Mouse (Mus musculus) testis, adult 2 months (tissue): ENCODE results near the gene Mrpl49.

Experiments used
- CTCF ChIP-seq: fragments of 200-500 bp; IDR thresholded peaks from 2 replicates; pipeline ENCODE4 v1.5.1; 2012; ENCODE audit warnings: low read depth, mild to moderate bottlenecking, inconsistent platforms, low read length, moderate library complexity; ENCODE audit not compliant: control insufficient read depth, insufficient read depth, insufficient replicate concordance
- POLR2A ChIP-seq: fragments of 200-500 bp; IDR thresholded peaks from 2 replicates; pipeline ENCODE4 v1.6.1; 2012; ENCODE audit warnings: low read depth, mild to moderate bottlenecking, inconsistent platforms, low read length, moderate library complexity; ENCODE audit not compliant: control insufficient read depth

DNA sequence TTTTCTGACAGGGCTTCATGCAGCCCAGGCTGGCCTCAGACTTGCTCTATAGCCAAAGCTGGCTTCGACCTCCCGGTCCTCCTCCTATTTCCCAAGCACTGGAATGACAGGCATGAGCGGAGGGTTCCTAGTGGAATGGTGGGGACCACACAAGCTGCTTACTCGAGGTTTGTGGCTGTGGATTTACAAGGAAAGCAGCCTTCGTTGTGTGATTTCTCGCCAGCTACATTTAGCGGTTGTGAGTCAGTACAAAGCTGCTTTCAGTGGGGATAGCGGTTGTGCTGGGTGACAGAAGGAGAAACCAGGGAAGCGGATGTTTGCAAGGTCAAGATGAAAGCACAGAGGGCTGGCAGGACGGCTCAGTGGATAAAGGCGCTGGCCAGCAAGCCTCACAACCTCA, 52.0 kb downstream of the Mrpl49 start:
- TF ChIP-seq POLR2A = no peak
- TF ChIP-seq CTCF = no peak
